Mouse (Mus musculus) CH12.LX (cell line): Measurements from ENCODE around the gene Akap2. TPM values are rescaled to one million over a fixed set of nuclear protein-coding genes. Genes with fewer than 3 reads are reported as not detected.

ENCODE experiments used
- DNase-seq: peaks from one replicate; pipeline ENCODE4 v3.0.0-alpha.2; 2013; ENCODE audit errors: extremely low read depth
- H3K27ac ChIP-seq: 2 replicates; pipeline ENCODE4 v1.5.1; 2012; ENCODE audit warnings: low read depth, mild to moderate bottlenecking, control low read depth, moderate library complexity; ENCODE audit not compliant: insufficient read depth
- H3K27me3 ChIP-seq: replicated peaks from 2 replicates; pipeline ENCODE3; 2012; ENCODE audit warnings: inconsistent platforms
- H3K36me3 ChIP-seq, 2 experiments: replicated peaks in 1 of 2; 2 replicates each; pipeline versions ENCODE3 to v1.6.1; 2012; ENCODE audit warnings: inconsistent platforms in 1 of 2, low read length in 1 of 2, mild to moderate bottlenecking in 1 of 2, mixed read lengths in 1 of 2, moderate library complexity in 1 of 2; ENCODE audit not compliant: control insufficient read depth in 1 of 2, insufficient read depth in 1 of 2
- H3K4me1 ChIP-seq, 2 experiments: 2 replicates each; pipeline ENCODE4 v1.6.1; 2012; ENCODE audit warnings: inconsistent platforms in 1 of 2, moderate library complexity in 1 of 2; ENCODE audit not compliant: insufficient read depth in 2 of 2, control insufficient read depth in 1 of 2
- H3K4me2 ChIP-seq: 2 replicates; pipeline ENCODE4 v1.6.1; 2012; ENCODE audit warnings: low read depth, mild to moderate bottlenecking, control low read depth; ENCODE audit not compliant: poor library complexity, insufficient read depth, severe bottlenecking
- H3K4me3 ChIP-seq, 3 experiments: fragments of 150-350 bp in 1 of 3; sonication (generic) in 1 of 3; replicated peaks in 1 of 3; 2 replicates each; pipeline versions ENCODE3 to v1.5.1; 2011 to 2012; ENCODE audit warnings: low read depth in 2 of 3, low read length in 2 of 3, mild to moderate bottlenecking in 2 of 3, moderate library complexity in 2 of 3, control low read depth in 1 of 3, improper control_type of control experiment in 1 of 3, inconsistent platforms in 1 of 3, mixed read lengths in 1 of 3; ENCODE audit not compliant: poor library complexity in 1 of 3
- H3K79me2 ChIP-seq: replicated peaks from 2 replicates; pipeline ENCODE4 v1.6.1; 2012; ENCODE audit warnings: mild to moderate bottlenecking, moderate library complexity; ENCODE audit not compliant: control insufficient read depth, poor library complexity, insufficient read depth, severe bottlenecking; ENCODE audit errors: extremely low read depth
- H3K9ac ChIP-seq: 2 replicates; pipeline ENCODE4 v1.6.1; 2012; ENCODE audit warnings: low read depth, mild to moderate bottlenecking, control low read depth, moderate library complexity; ENCODE audit not compliant: insufficient read depth
- H3K9me3 ChIP-seq: replicated peaks from 2 replicates; pipeline ENCODE3; 2012; ENCODE audit warnings: low read length, inconsistent platforms, mixed read lengths
- CHD1 ChIP-seq: IDR thresholded peaks from 2 replicates; pipeline ENCODE4 v1.6.1; 2012; ENCODE audit warnings: low read depth, low read length, improper control_type of control experiment, inconsistent platforms
- CTCF ChIP-seq, 2 experiments: IDR thresholded peaks in 1 of 2; conservative IDR thresholded peaks in 1 of 2; 2 replicates each; pipeline ENCODE4 v1.5.1; 2011 to 2012; ENCODE audit warnings: low read depth in 2 of 2, low read length in 2 of 2, improper control_type of control experiment in 1 of 2, inconsistent platforms in 1 of 2, mild to moderate bottlenecking in 1 of 2, moderate library complexity in 1 of 2
- KAT2A ChIP-seq: IDR thresholded peaks from 2 replicates; pipeline ENCODE4 v1.6.1; 2012; ENCODE audit warnings: low read length, improper control_type of control experiment, inconsistent platforms; ENCODE audit not compliant: insufficient replicate concordance
- MEF2A ChIP-seq: IDR thresholded peaks from 2 replicates; pipeline ENCODE4 v1.6.1; 2014; ENCODE audit warnings: low read depth, mild to moderate bottlenecking, inconsistent platforms, low read length, improper control_type of control experiment, borderline replicate concordance
- MXI1 ChIP-seq: IDR thresholded peaks from 2 replicates; pipeline ENCODE4 v1.6.1; 2011; ENCODE audit warnings: mild to moderate bottlenecking, low read depth, low read length, improper control_type of control experiment
- NELFE ChIP-seq: IDR thresholded peaks from 2 replicates; pipeline ENCODE4 v1.6.1; 2011; ENCODE audit warnings: low read depth, low read length, improper control_type of control experiment
- NRF1 ChIP-seq: IDR thresholded peaks from 2 replicates; pipeline ENCODE4 v1.6.1; 2014; ENCODE audit warnings: low read depth, mild to moderate bottlenecking, inconsistent platforms, low read length, improper control_type of control experiment, moderate library complexity
- RAD21 ChIP-seq: IDR thresholded peaks from 2 replicates; pipeline ENCODE4 v1.6.1; 2011; ENCODE audit warnings: low read depth, mild to moderate bottlenecking, low read length, improper control_type of control experiment, moderate library complexity
- SMC3 ChIP-seq: IDR thresholded peaks from 2 replicates; pipeline ENCODE4 v1.6.1; 2011; ENCODE audit warnings: low read depth, low read length, improper control_type of control experiment
- USF1 ChIP-seq: IDR thresholded peaks from 2 replicates; pipeline ENCODE4 v1.6.1; 2014; ENCODE audit warnings: low read depth, mild to moderate bottlenecking, inconsistent platforms, low read length, improper control_type of control experiment
- USF2 ChIP-seq: conservative IDR thresholded peaks from 2 replicates; pipeline ENCODE4 v1.6.1; 2011; ENCODE audit warnings: low read depth, low read length, improper control_type of control experiment
- ZC3H11A ChIP-seq: IDR thresholded peaks from 2 replicates; pipeline ENCODE4 v1.6.1; 2012; ENCODE audit warnings: low read depth, mild to moderate bottlenecking, inconsistent platforms, low read length, improper control_type of control experiment
- ZNF384 ChIP-seq: IDR thresholded peaks from 2 replicates; pipeline ENCODE4 v1.6.1; 2012; ENCODE audit warnings: low read depth, low read length, improper control_type of control experiment, inconsistent platforms
- dilution Hi-C: fragments of 300-500 bp; cut with MboI; formaldehyde crosslinking; loops from 2 replicates; pipeline ENCODE4 v1.14.3; 2020; ENCODE audit warnings: low sequenced_read_pairs; ENCODE audit not compliant: extremely low pct_unique_long_range_greater_than_20kb, extremely low pct_ligation_motif_present
- in situ Hi-C: fragments of 300-500 bp; cut with MboI; formaldehyde crosslinking; loops from 3 replicates; pipeline ENCODE4 v1.14.3; 2019; ENCODE audit warnings: low sequenced_read_pairs, low pct_ligation_motif_present, low pct_unique_long_range_greater_than_20kb, mixed read lengths
- polyA plus RNA-seq: library from polyadenylated mRNA; unstranded; fragments of >175 nt; gene quantifications from 2 replicates; pipeline ENCODE4 v1.2.1, GENCODE M21; 2012; ENCODE audit warnings: low read depth; ENCODE audit not compliant: insufficient read length
- total RNA-seq, 2 experiments: library from RNA; depleted of rRNA; stranded (reverse); fragments of 300-350 nt in 1 of 2; fragments of >200 nt in 1 of 2; gene quantifications; 2 replicates each; pipeline ENCODE4 v1.2.3; 2012 to 2014

Akap2 gene
- total RNA-seq (2012; rRNA removed) (0.17 and 0.25 TPM in 2 replicates), total RNA-seq (2014; rRNA removed) (0.04 TPM in 1 of 2 replicates, not detected in the other), polyA plus RNA-seq (0.40 TPM in 1 of 2 replicates, not detected in the other)

DNA sequence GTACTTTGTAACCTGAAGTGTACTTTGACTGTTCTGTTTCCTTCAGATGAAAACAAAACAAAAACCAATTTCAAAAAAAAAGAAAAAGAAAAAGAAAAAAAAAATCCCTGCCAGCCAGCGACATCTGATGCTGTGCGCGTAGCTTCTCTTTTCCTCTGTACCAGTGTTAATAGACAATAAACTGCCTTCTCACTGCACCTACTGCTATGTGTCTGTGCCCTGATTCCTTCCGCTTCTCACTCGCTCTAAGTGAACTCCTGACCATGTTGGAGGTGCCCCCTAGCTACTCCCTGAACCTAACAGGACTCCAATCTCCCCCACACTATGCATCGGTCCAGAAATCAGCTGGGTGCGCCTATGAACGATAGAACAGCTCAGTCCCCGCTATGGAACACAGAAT is at the start of gene Akap2:
Akap2 (plus strand) TSS at position 304 of the 400 bp plus-strand sequence.
- no peak for DNase-seq
- H3K4me3 ChIP-seq: no peak within 1 kb of the TSS
- in situ Hi-C loops: loop anchor here (5.0 kb wide), 1 partner anchor 40 kb away; no protein-coding TSS in a partner anchor
- H3K36me3 ChIP-seq: no peaks in the 10 kb centered on the region
- no peak within 1 kb of the TSS for H3K4me2 ChIP-seq
- TF ChIP-seq CHD1 (no peak), NRF1 (no peak), MEF2A (no peak), MXI1 (no peak), NELFE (no peak)
- H3K9me3 ChIP-seq: no peaks in the 10 kb centered on the region
- dilution Hi-C loops: no loop called here
- no peaks in the 10 kb centered on the region for H3K27me3 ChIP-seq
- no peak within 1 kb of the TSS for H3K27ac ChIP-seq
- peaks cover 3 to 29% of the 10 kb centered on the region in 2 experiments; a peak in 2 of 4 replicates for H3K4me1 ChIP-seq
- H3K9ac ChIP-seq: no peak within 1 kb of the TSS
- H3K79me2 ChIP-seq: no peaks in the 10 kb centered on the region

DNA sequence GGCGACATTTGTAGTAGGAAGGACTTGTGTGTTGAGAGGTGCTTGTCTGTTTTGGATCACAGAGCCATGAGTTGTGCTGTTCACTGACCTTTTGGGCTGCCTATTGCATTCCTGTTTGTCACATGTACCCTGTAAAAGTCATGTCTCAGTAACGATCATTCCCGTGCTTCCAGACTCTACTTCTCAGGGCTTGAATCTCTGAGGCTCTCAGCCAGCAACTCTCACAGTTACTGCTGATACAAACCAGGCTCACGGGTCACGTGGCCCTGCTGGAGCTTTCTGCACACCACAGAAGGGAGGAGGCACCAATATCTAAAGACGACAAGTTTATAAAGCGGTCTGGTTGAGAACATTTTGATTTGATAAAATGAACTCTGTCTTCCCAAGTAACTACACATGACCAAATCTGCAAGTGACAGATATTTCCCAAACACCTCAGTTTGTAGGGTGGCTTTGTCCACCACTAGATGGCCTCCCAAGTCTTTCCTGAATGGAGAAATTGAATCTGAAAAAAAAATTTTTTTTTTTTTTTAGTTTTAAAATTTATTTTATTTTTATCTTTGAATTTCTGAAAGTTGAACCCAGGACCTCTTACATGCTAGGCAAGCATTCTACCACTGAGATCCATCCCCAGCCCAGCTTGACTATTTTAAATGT is 46.5 kb upstream of the Akap2 start:
- Histone ChIP-seq H3K27ac (no peak overlapping the region), H3K4me1 (peaks cover 12 to 31% of the 10 kb centered on the region in 2 experiments), H3K4me2 (no peak overlapping the region), H3K79me2 (no peaks in the 10 kb centered on the region), H3K9ac (no peak overlapping the region), H3K36me3 (no peaks in the 10 kb centered on the region), H3K4me3 (no peak overlapping the region), H3K9me3 (no peaks in the 10 kb centered on the region), H3K27me3 (no peaks in the 10 kb centered on the region)
- dilution Hi-C loops: no loop called here
- TF ChIP-seq SMC3: peak; percentile 77
- TF ChIP-seq USF1: 0 out of 2 replicates have a peak, but pooled peaks have one; percentile 41
- peak; percentile 83 for TF ChIP-seq RAD21
- TF ChIP-seq ZC3H11A: peak; percentile 52
- no peak for TF ChIP-seq CHD1
- TF ChIP-seq MXI1: no peak
- peak; percentile 39 for TF ChIP-seq USF2
- TF ChIP-seq KAT2A: no peak
- TF ChIP-seq CTCF (conservative IDR thresholded peaks at IDR 0.05 in 1 of 2, IDR thresholded peaks at IDR 0.05 in 1 of 2; ENCODE audit: low read depth in 2 of 2, low read length in 2 of 2): peak; percentile 42 to 82
- TF ChIP-seq ZNF384: peak; percentile 97
- DNase-seq: no peak
- in situ Hi-C loops: loop anchor here (5.0 to 25.0 kb wide), 3 partner anchors 121 to 416 kb away; no protein-coding TSS in a partner anchor
